Mouse (Mus musculus): Measurements from ENCODE around the gene Tenm4. TPM values are rescaled to one million over a fixed set of nuclear protein-coding genes. Genes with fewer than 3 reads are reported as not detected.
"Not testable (repeated sequence)": the region's sequence is repeated elsewhere in the genome, so short reads cannot be mapped to it uniquely, and the experiment has no call there.

Gene Tenm4
- polyA plus RNA-seq, 1 experiment from 2014 or later: 7.3 TPM

DNA sequence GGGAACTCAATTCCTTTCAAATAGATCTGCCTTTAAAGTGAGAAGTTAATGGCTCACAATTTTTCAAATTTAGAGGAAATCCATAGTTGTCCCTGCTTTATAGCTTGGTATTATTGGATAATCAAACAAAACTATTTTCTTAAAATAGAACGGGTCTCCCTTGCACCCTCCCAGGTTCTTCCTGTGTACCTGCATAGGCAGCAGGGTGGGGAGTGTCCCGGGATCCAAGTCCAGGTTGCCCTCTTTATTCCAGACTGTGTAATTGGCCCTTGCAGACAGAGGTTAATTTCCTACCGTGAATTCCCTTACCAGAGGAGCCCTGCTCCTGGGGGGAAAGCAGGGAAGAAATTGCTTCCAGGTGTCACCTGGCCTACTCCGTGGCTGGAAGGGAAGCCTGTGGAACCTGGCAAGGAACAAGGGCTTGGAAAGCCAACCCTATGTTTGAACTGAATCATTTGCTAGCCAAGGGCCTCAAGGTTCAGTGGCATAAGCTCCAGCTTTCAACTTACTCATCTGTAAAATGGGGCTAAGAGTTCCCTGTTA is 449.0 kb downstream of the Tenm4 start:
- no peak for DNase-seq (ENCODE audit: low spot score)
- 66% methylated on average over 4 of the region's 4 CpGs for WGBS
- H3K4me3 ChIP-seq (ENCODE audit: low read depth, low read length): no peak overlapping the region
- no peak overlapping the region for H3K9ac ChIP-seq (ENCODE audit: low read depth, low read length)
- ATAC-seq (replicated peaks; ENCODE audit: low FRiP score): no peak
- no peaks in the 10 kb centered on the region for H3K36me3 ChIP-seq (ENCODE audit: control insufficient read depth, insufficient read depth, low read length)
- H3K4me2 ChIP-seq: no peak overlapping the region
- H3K27ac ChIP-seq (ENCODE audit: low read depth, low read length): no peak overlapping the region
- no peaks in the 10 kb centered on the region for H3K27me3 ChIP-seq (replicated peaks; ENCODE audit: control insufficient read depth, insufficient read depth, low read length)
- no peaks in the 10 kb centered on the region for H3K9me3 ChIP-seq (ENCODE audit: control insufficient read depth, low read length)
- no peaks in the 10 kb centered on the region for H3K4me1 ChIP-seq (replicated peaks; ENCODE audit: control insufficient read depth, insufficient read depth, low read length)

DNA sequence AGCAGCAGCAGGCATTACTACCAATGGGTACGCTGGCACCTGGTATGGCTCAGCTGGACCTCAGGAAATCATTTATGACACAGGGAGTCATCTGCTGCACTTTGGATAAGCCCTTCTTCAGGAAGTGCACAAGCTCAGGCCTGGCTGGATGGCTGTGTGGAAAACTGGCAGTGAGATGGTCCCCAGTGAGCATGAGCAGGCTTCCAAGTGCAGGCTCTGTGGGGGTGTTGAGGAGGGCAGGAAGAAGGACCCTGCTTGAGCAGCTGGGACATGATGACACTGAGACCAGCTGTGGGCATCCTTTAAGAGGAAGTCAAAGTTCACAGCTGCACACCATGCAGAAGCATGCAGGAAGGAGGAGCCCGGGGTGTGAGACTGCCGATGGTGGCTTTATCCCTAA is 455.3 kb downstream of the Tenm4 start:
- no peaks in the 10 kb centered on the region for H3K27me3 ChIP-seq (replicated peaks; ENCODE audit: control insufficient read depth, insufficient read depth, low read length)
- no peaks in the 10 kb centered on the region for H3K36me3 ChIP-seq (ENCODE audit: control insufficient read depth, insufficient read depth, low read length)
- ATAC-seq (replicated peaks; ENCODE audit: low FRiP score) (no peak), DNase-seq (ENCODE audit: low spot score) (no peak)
- no peaks in the 10 kb centered on the region for H3K9me3 ChIP-seq (ENCODE audit: control insufficient read depth, low read length)
- 82% methylated on average over 3 of the region's 3 CpGs for WGBS
- H3K4me2 ChIP-seq: no peak overlapping the region
- H3K27ac ChIP-seq (ENCODE audit: low read depth, low read length): no peak overlapping the region
- no peak overlapping the region for H3K9ac ChIP-seq (ENCODE audit: low read depth, low read length)
- no peaks in the 10 kb centered on the region for H3K4me1 ChIP-seq (replicated peaks; ENCODE audit: control insufficient read depth, insufficient read depth, low read length)
- no peak overlapping the region for H3K4me3 ChIP-seq (ENCODE audit: low read depth, low read length)

- not testable (repeated sequence) for H3K4me2 ChIP-seq; H3K9ac ChIP-seq (ENCODE audit: low read depth, low read length); H3K36me3 ChIP-seq (ENCODE audit: control insufficient read depth, insufficient read depth, low read length); H3K27me3 ChIP-seq (replicated peaks; ENCODE audit: control insufficient read depth, insufficient read depth, low read length); H3K4me1 ChIP-seq (replicated peaks; ENCODE audit: control insufficient read depth, insufficient read depth, low read length); ATAC-seq (replicated peaks; ENCODE audit: low FRiP score); DNase-seq (ENCODE audit: low spot score); H3K27ac ChIP-seq (ENCODE audit: low read depth, low read length); H3K9me3 ChIP-seq (ENCODE audit: control insufficient read depth, low read length); H3K4me3 ChIP-seq (ENCODE audit: low read depth, low read length)
- WGBS: 68% methylated on average over 9 of the region's 9 CpGs
Measured at GRCm38 (mm10) chr7:96630551-96630950, 459.5 kb downstream of the Tenm4 start.

GRCm38 (mm10) chr7:96633008-96633407 is 462.0 kb downstream of the Tenm4 start:
- Histone ChIP-seq H3K27me3 (replicated peaks; ENCODE audit: control insufficient read depth, insufficient read depth, low read length) (no peaks in the 10 kb centered on the region), H3K36me3 (ENCODE audit: control insufficient read depth, insufficient read depth, low read length) (no peaks in the 10 kb centered on the region), H3K27ac (ENCODE audit: low read depth, low read length) (no peak overlapping the region), H3K9ac (ENCODE audit: low read depth, low read length) (no peak overlapping the region), H3K4me2 (no peak overlapping the region), H3K9me3 (ENCODE audit: control insufficient read depth, low read length) (no peaks in the 10 kb centered on the region), H3K4me1 (replicated peaks; ENCODE audit: control insufficient read depth, insufficient read depth, low read length) (no peaks in the 10 kb centered on the region), H3K4me3 (ENCODE audit: low read depth, low read length) (no peak overlapping the region)
- ATAC-seq (replicated peaks; ENCODE audit: low FRiP score): no peak
- 32% methylated on average over 1 of the region's 1 CpGs for WGBS
- DNase-seq (ENCODE audit: low spot score): no peak

DNA sequence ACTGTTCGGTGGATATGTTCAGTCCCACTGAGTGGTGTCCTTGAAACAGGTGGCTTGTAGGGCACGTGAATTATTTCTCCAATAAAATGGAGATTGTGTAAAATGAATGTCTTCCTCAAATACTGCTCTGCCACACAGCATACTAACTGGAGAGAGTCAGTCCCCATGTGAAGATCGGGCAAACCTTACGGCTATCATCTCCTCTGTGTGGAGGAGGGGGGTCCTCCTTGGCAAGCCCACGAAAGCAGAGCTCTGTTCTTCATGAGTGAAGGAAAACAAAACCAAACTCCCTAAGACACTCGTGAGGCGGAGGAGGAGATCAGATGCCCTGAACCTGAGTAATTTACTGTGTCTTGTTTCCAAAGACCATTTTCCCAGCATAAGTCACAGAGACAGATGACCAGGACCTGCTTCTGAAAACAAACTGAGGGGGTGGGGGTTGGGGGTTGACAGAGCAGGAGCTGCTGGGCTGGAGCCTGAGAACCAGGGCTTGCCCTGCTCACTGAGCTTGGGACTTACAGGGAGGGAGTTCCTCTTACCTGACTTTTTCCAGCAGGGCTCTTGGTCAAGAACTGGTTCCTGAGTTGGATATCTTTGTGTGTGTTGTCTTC is 464.9 kb downstream of the Tenm4 start:
- 59% methylated on average over 7 of the region's 7 CpGs for WGBS
- no peak overlapping the region for H3K27ac ChIP-seq (ENCODE audit: low read depth, low read length)
- H3K27me3 ChIP-seq (replicated peaks; ENCODE audit: control insufficient read depth, insufficient read depth, low read length): no peaks in the 10 kb centered on the region

GRCm38 (mm10) chr7:96643461-96644204 is 472.6 kb downstream of the Tenm4 start:
- H3K4me1 ChIP-seq (replicated peaks; ENCODE audit: control insufficient read depth, insufficient read depth, low read length): no peaks in the 10 kb centered on the region
- H3K9ac ChIP-seq (ENCODE audit: low read depth, low read length): no peak overlapping the region
- H3K36me3 ChIP-seq (ENCODE audit: control insufficient read depth, insufficient read depth, low read length): no peaks in the 10 kb centered on the region
- 6% methylated on average over 27 of the region's 27 CpGs for WGBS
- peaks cover 7% of the 10 kb centered on the region for H3K27me3 ChIP-seq (replicated peaks; ENCODE audit: control insufficient read depth, insufficient read depth, low read length)
- H3K27ac ChIP-seq (ENCODE audit: low read depth, low read length): no peak overlapping the region
- DNase-seq (ENCODE audit: low spot score) (peak; percentile 43), ATAC-seq (replicated peaks; ENCODE audit: low FRiP score) (peak; percentile 63; the same call in 1 of the 2 replicates)
- H3K4me3 ChIP-seq (ENCODE audit: low read depth, low read length): peak overlapping the region; percentile 11; the same call in 1 of the 2 replicates
- H3K4me2 ChIP-seq: peak overlapping the region; percentile 58
- H3K9me3 ChIP-seq (ENCODE audit: control insufficient read depth, low read length): no peaks in the 10 kb centered on the region

More for the DNA sequence above, 464.9 kb downstream of the Tenm4 start:
- Histone ChIP-seq H3K9ac (ENCODE audit: low read depth, low read length) (no peak overlapping the region), H3K4me1 (replicated peaks; ENCODE audit: control insufficient read depth, insufficient read depth, low read length) (no peaks in the 10 kb centered on the region), H3K36me3 (ENCODE audit: control insufficient read depth, insufficient read depth, low read length) (no peaks in the 10 kb centered on the region), H3K4me3 (ENCODE audit: low read depth, low read length) (no peak overlapping the region), H3K4me2 (no peak overlapping the region), H3K9me3 (ENCODE audit: control insufficient read depth, low read length) (no peaks in the 10 kb centered on the region)
- DNase-seq (ENCODE audit: low spot score): no peak
- ATAC-seq (replicated peaks; ENCODE audit: low FRiP score): no peak

GRCm38 (mm10) chr7:96644205-96644531 is 473.1 kb downstream of the Tenm4 start:
- Histone ChIP-seq H3K27ac (ENCODE audit: low read depth, low read length) (no peak overlapping the region), H3K9ac (ENCODE audit: low read depth, low read length) (no peak overlapping the region), H3K36me3 (ENCODE audit: control insufficient read depth, insufficient read depth, low read length) (no peaks in the 10 kb centered on the region), H3K4me2 (peak overlapping the region; percentile 58; the same call in 1 of the 2 replicates), H3K4me1 (replicated peaks; ENCODE audit: control insufficient read depth, insufficient read depth, low read length) (no peaks in the 10 kb centered on the region), H3K9me3 (ENCODE audit: control insufficient read depth, low read length) (no peaks in the 10 kb centered on the region), H3K27me3 (replicated peaks; ENCODE audit: control insufficient read depth, insufficient read depth, low read length) (peaks cover 7% of the 10 kb centered on the region), H3K4me3 (ENCODE audit: low read depth, low read length) (no peak overlapping the region; the same call in 1 of the 2 replicates)
- ATAC-seq (replicated peaks; ENCODE audit: low FRiP score): no peak
- DNase-seq (ENCODE audit: low spot score): no peak
- 19% methylated on average over 7 of the region's 7 CpGs for WGBS

- Histone ChIP-seq H3K4me1 (replicated peaks; ENCODE audit: control insufficient read depth, insufficient read depth, low read length) (no peaks in the 10 kb centered on the region), H3K9me3 (ENCODE audit: control insufficient read depth, low read length) (no peaks in the 10 kb centered on the region), H3K9ac (ENCODE audit: low read depth, low read length) (no peak overlapping the region), H3K4me2 (no peak overlapping the region), H3K27me3 (replicated peaks; ENCODE audit: control insufficient read depth, insufficient read depth, low read length) (peaks cover 7% of the 10 kb centered on the region), H3K27ac (ENCODE audit: low read depth, low read length) (no peak overlapping the region), H3K4me3 (ENCODE audit: low read depth, low read length) (no peak overlapping the region), H3K36me3 (ENCODE audit: control insufficient read depth, insufficient read depth, low read length) (no peaks in the 10 kb centered on the region)
- 28% methylated on average over 4 of the region's 4 CpGs for WGBS
- ATAC-seq (replicated peaks; ENCODE audit: low FRiP score) (no peak), DNase-seq (ENCODE audit: low spot score) (no peak)
Measured at GRCm38 (mm10) chr7:96647657-96648056, 476.6 kb downstream of the Tenm4 start.

DNA sequence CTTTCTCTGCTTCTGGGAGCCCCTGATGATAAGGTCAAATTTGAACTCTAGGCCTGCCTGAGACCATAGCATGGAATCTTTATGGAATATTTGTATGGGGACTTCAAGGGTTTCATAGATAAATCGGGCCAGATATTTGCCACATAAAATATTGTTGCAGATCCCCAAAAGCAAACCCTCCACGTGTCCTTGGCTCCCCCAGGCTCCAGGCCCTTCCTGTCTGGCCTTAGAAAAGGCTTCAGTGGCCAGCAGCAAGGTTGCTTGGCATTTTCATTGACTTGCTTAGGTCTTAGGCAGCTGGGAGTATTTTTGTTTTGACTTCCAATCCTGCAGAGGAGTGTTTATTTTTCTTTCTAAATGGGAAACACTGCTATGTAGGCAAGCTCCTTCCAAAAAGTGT is 477.6 kb downstream of the Tenm4 start:
- WGBS: 63% methylated on average over 2 of the region's 2 CpGs
- ATAC-seq (replicated peaks; ENCODE audit: low FRiP score): no peak
- Histone ChIP-seq H3K36me3 (ENCODE audit: control insufficient read depth, insufficient read depth, low read length) (no peaks in the 10 kb centered on the region), H3K9me3 (ENCODE audit: control insufficient read depth, low read length) (no peaks in the 10 kb centered on the region), H3K4me3 (ENCODE audit: low read depth, low read length) (no peak overlapping the region), H3K4me2 (no peak overlapping the region), H3K27me3 (replicated peaks; ENCODE audit: control insufficient read depth, insufficient read depth, low read length) (peaks cover 4% of the 10 kb centered on the region), H3K9ac (ENCODE audit: low read depth, low read length) (no peak overlapping the region), H3K4me1 (replicated peaks; ENCODE audit: control insufficient read depth, insufficient read depth, low read length) (no peaks in the 10 kb centered on the region), H3K27ac (ENCODE audit: low read depth, low read length) (no peak overlapping the region)
- DNase-seq (ENCODE audit: low spot score): no peak

Data from liver, embryonic 11.5 days (tissue).